Mouse (Mus musculus): Measurements from ENCODE around the gene Gm21983. TPM values are rescaled to one million over a fixed set of nuclear protein-coding genes. Genes with fewer than 3 reads are reported as not detected.

Gm21983 gene
- total and polyA plus RNA-seq, 3 experiments = 0.22 TPM; not detected in 2

GRCm38 (mm10) chr7:27174496-27174895 is 6.4 kb downstream of the Gm21983 start:
- Histone ChIP-seq H3K27ac (ENCODE audit: control insufficient read depth, low read depth, low read length) (no peak overlapping the region), H3K27me3 (ENCODE audit: control insufficient read depth in 1 of 2, insufficient read depth in 2 of 2, low read length in 2 of 2) (no peaks in the 10 kb centered on the region), H3K9me3 (replicated peaks; ENCODE audit: insufficient read depth, low read length) (no peaks in the 10 kb centered on the region), H3K4me1 (ENCODE audit: control insufficient read depth in 1 of 2, insufficient read depth in 2 of 2, low read length in 2 of 2) (peaks cover 0 to 6% of the 10 kb centered on the region in 2 experiments; a peak in 2 of 4 replicates), H3K4me3 (ENCODE audit: control insufficient read depth in 1 of 2, insufficient read depth in 1 of 2, low read depth in 2 of 2, low read length in 2 of 2) (no peak overlapping the region), H3K9ac (ENCODE audit: control insufficient read depth, low read depth, low read length, poor library complexity, severe bottlenecking) (no peak overlapping the region), H3K36me3 (ENCODE audit: control insufficient read depth in 1 of 2, insufficient read depth in 2 of 2, low read length in 2 of 2) (peaks cover 0 to 2% of the 10 kb centered on the region in 2 experiments; a peak in 2 of 4 replicates), H3K79me2 (ENCODE audit: control insufficient read depth, insufficient read depth, low read length, poor library complexity) (no peaks in the 10 kb centered on the region)
- no peak for DNase-seq (ENCODE audit: low read depth, low spot score)
- TF ChIP-seq NELFE (IDR thresholded peaks at IDR 0.05; ENCODE audit: low read depth, low read length) (no peak), TCF12 (IDR thresholded peaks at IDR 0.05; ENCODE audit: low read depth, low read length) (no peak), KAT2A (conservative IDR thresholded peaks at IDR 0.05; ENCODE audit: low read depth, low read length) (no peak), USF2 (IDR thresholded peaks at IDR 0.05; ENCODE audit: borderline replicate concordance in 1 of 2, insufficient read depth in 1 of 2, low read depth in 1 of 2, low read length in 2 of 2) (no peak), BHLHE40 (IDR thresholded peaks at IDR 0.05; ENCODE audit: borderline replicate concordance, low read depth, low read length) (no peak), GABPA (IDR thresholded peaks at IDR 0.05; ENCODE audit: low read depth, low read length) (no peak), POLR2A (IDR thresholded peaks at IDR 0.05; ENCODE audit: control insufficient read depth in 1 of 2, insufficient read depth in 1 of 2, low read depth in 1 of 2, low read length in 2 of 2, poor library complexity in 1 of 2) (no peak), JUND (IDR thresholded peaks at IDR 0.05; ENCODE audit: low read depth, low read length) (no peak), SIN3A (IDR thresholded peaks at IDR 0.05; ENCODE audit: low read length) (no peak), CHD1 (IDR thresholded peaks at IDR 0.05; ENCODE audit: low read depth, low read length) (no peak), EP300 (IDR thresholded peaks at IDR 0.05; ENCODE audit: low read depth in 1 of 2, low read length in 2 of 2) (no peak), MYC (IDR thresholded peaks at IDR 0.05; ENCODE audit: low read depth, low read length) (no peak), MEF2A (IDR thresholded peaks at IDR 0.05; ENCODE audit: extremely low read depth, insufficient replicate concordance, low read depth, low read length, poor library complexity, severe bottlenecking) (no peak)

GRCm38 (mm10) chr7:27170981-27171380 is 9.9 kb downstream of the Gm21983 start:
- no peak for DNase-seq (ENCODE audit: low read depth, low spot score)
- H3K4me1 ChIP-seq (ENCODE audit: control insufficient read depth in 1 of 2, insufficient read depth in 2 of 2, low read length in 2 of 2) = peaks cover 7 to 10% of the 10 kb centered on the region in 2 experiments; a peak in 3 of 4 replicates
- H3K79me2 ChIP-seq (ENCODE audit: control insufficient read depth, insufficient read depth, low read length, poor library complexity) = peaks cover 4% of the 10 kb centered on the region
- H3K27me3 ChIP-seq (ENCODE audit: control insufficient read depth in 1 of 2, insufficient read depth in 2 of 2, low read length in 2 of 2) = no peaks in the 10 kb centered on the region
- no peak overlapping the region for H3K27ac ChIP-seq (ENCODE audit: control insufficient read depth, low read depth, low read length)
- no peak for TF ChIP-seq MYC (IDR thresholded peaks at IDR 0.05; ENCODE audit: low read depth, low read length)
- no peak for TF ChIP-seq ZNF384 (IDR thresholded peaks at IDR 0.05; ENCODE audit: low read depth, low read length)
- TF ChIP-seq GATA1 (IDR thresholded peaks at IDR 0.05; ENCODE audit: low read depth, low read length) = no peak
- TF ChIP-seq MYB (IDR thresholded peaks at IDR 0.05; ENCODE audit: low read depth, low read length) = no peak
- TF ChIP-seq POLR2A (IDR thresholded peaks at IDR 0.05; ENCODE audit: control insufficient read depth in 1 of 2, insufficient read depth in 1 of 2, low read depth in 1 of 2, low read length in 2 of 2, poor library complexity in 1 of 2) = no peak
- no peak for TF ChIP-seq TAL1 (IDR thresholded peaks at IDR 0.05; ENCODE audit: low read length)
- TF ChIP-seq POLR2AphosphoS2 (IDR thresholded peaks at IDR 0.05; ENCODE audit: low read length) = no peak
- TF ChIP-seq EP300 (IDR thresholded peaks at IDR 0.05; ENCODE audit: low read depth in 1 of 2, low read length in 2 of 2) = no peak
- TF ChIP-seq NELFE (IDR thresholded peaks at IDR 0.05; ENCODE audit: low read depth, low read length) = no peak
- TF ChIP-seq KAT2A (conservative IDR thresholded peaks at IDR 0.05; ENCODE audit: low read depth, low read length) = no peak
- TF ChIP-seq MAX (IDR thresholded peaks at IDR 0.05; ENCODE audit: low read length) = no peak
- no peak for TF ChIP-seq ELF1 (IDR thresholded peaks at IDR 0.05; ENCODE audit: low read depth, low read length)
- no peak for TF ChIP-seq BHLHE40 (IDR thresholded peaks at IDR 0.05; ENCODE audit: borderline replicate concordance, low read depth, low read length)
- no peak for TF ChIP-seq CTCF (IDR thresholded peaks at IDR 0.05 in 2 of 3, conservative IDR thresholded peaks at IDR 0.05 in 1 of 3; ENCODE audit: control insufficient read depth in 1 of 3, insufficient read depth in 1 of 3, low read depth in 2 of 3, low read length in 3 of 3, poor library complexity in 1 of 3, severe bottlenecking in 1 of 3)
- no peak for TF ChIP-seq E2F4 (IDR thresholded peaks at IDR 0.05; ENCODE audit: borderline replicate concordance, low read depth, low read length)
- no peak for TF ChIP-seq TCF12 (IDR thresholded peaks at IDR 0.05; ENCODE audit: low read depth, low read length)
- no peak for TF ChIP-seq NRF1 (IDR thresholded peaks at IDR 0.05; ENCODE audit: insufficient read depth, low read depth, low read length, poor library complexity, severe bottlenecking)
- TF ChIP-seq UBTF (IDR thresholded peaks at IDR 0.05; ENCODE audit: borderline replicate concordance, insufficient read depth, low read depth, low read length) = no peak
- H3K4me3 ChIP-seq (ENCODE audit: control insufficient read depth in 1 of 2, insufficient read depth in 1 of 2, low read depth in 2 of 2, low read length in 2 of 2) = no peak overlapping the region
- H3K9me3 ChIP-seq (replicated peaks; ENCODE audit: insufficient read depth, low read length) = no peaks in the 10 kb centered on the region
- H3K36me3 ChIP-seq (ENCODE audit: control insufficient read depth in 1 of 2, insufficient read depth in 2 of 2, low read length in 2 of 2) = 0 out of 4 replicates have a peak, but pooled peaks cover 0 to 2% of the 10 kb centered on the region in 2 experiments
- no peak overlapping the region for H3K9ac ChIP-seq (ENCODE audit: control insufficient read depth, low read depth, low read length, poor library complexity, severe bottlenecking)
